Mouse (Mus musculus) adrenal gland, adult 18-20 months (tissue): ENCODE measurements at regions not wholly inside any gene's neighbourhood (a gene's known extent, or its start where the extent isn't known, plus 50 kb on each side); places are given as distances from the start of the nearest gene placed in this dataset.
"Not testable (repeated sequence)": the region's sequence is repeated elsewhere in the genome, so short reads cannot be mapped to it uniquely, and the experiment has no call there.

ENCODE experiments used
- DNase-seq, 2 experiments: peaks; one replicate each; pipeline ENCODE4 v3.0.0; 2021 to 2022; ENCODE audit warnings: low spot score in 2 of 2

DNA sequence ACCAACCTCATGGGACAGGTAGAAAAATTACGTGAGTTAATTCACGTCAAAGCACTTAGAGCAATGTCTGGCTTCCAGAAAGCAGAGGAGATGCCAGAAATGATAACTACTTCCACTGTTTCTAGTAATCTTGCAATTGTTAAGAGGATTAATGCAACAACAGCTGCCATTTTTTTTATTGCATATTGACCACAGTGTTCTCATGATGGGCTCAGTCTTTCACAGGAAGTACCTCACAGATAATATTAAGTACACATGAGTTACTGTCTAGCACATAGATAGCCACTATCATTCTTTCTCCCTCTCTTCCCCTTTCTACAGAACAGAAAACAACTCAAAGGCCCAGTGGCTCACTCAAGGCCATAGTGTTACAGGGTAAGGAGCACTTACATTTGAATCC is 104.8 kb upstream of the Abca1 start:
- DNase-seq = no peak

DNA sequence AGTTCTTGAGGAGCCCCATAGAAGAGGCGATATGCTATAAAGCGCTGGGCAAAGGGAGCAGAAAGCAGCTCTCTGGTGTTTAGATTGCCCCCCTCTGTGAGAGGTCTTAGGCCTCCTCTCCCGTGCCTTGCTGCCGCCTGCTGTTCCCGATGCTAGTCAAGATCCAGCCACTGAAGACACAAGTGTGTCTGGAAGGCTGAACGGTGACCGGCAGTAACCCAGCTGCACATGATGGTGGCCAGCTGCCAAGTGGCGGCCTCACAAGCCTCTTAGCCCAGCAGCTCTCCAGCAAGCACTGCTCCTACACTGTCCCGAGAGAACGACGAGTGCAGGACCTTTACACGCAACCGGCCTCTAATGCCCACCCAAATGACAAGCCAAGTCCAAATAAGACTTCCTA is 104.1 kb upstream of the Abca1 start:
- peak; percentile 77 to 82 for DNase-seq

DNA sequence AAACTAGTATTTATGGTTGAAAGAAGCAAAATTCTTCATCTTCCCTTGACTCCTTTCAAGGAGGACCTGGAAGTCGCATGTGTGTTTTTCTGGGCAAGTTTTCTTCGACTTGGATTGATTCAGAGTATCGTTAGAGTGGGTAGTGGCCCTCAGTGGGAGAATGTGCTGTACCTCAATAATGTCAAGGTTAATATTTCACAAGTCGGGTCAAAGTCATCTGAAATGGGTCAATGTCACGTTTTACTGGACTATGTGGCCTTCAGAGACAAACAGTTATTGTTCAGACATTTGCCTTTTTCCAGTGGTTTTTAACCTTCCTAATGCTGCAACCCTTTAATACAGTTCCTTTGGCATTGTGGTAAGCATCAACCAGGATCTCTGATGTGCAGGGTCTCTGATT is 102.8 kb upstream of the Abca1 start:
- peak in 1 of 2 experiments; percentile 30 for DNase-seq

DNA sequence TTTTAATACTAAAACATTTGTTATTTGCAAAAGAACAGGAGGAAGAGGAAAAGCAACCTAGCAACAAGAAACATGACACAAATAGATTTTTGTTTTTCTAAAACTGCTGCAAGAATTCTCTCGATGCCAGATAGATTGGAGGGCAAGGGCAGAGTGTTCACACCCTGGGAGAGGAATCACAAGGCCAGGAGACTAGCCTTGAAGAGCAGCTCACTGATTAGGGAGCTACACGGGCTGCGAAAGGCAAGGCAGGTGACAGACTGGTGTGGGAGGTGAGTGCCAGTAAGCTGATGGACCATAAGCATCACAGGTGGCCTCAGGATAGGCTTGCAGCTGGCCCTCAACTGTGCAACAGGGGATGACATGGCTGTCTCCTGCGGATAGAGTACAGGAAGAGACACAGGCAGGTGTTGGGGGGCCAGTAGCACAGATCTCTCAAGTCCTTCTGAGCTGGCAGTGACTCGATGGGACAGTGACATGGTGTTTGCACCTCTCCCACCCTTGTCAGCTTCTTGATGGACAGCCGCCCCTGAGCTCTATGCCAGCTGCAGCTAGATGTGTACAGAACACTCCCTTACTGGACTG is 102.0 kb upstream of the Abca1 start:
- DNase-seq = peak in 1 of 2 experiments; percentile 44

DNA sequence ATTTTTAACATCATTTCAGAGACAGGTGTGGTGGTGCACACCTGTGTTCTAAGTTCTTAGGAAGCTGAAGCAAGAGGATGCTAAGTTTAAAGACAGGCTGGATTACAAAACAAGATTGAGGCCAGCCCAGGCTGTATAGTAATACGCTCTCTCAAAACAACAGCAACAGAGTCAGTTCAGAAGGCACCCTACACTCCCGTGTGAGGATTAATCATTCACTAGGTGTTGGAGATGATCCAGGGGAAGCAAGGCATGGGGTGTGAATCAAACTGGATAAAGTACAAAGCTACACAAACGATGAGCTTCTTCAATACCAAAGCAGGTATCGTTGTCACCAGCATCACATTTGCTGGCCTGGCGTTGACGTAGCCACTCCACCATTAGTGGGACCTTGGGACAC is 99.3 kb upstream of the Abca1 start:
- no peak for DNase-seq

DNA sequence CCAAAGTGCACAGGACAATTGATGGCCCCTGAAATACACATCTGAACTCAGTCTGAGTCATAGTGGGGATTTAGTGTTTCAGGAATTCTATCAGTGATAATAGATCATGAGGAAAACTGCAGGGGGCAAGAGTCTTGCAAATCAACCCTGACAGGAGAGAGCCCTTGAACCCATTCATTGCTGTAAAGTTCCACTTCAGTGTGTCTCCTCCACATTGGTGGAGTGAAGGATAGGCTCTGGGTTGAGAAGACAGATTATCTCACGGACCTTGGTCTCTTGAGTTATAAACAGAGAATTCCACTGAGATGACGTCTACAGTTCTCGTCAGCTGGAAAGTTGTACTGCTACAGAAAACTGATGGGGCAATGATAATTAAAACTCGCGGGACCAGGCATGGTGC is 97.3 kb upstream of the Abca1 start:
- no peak for DNase-seq

DNA sequence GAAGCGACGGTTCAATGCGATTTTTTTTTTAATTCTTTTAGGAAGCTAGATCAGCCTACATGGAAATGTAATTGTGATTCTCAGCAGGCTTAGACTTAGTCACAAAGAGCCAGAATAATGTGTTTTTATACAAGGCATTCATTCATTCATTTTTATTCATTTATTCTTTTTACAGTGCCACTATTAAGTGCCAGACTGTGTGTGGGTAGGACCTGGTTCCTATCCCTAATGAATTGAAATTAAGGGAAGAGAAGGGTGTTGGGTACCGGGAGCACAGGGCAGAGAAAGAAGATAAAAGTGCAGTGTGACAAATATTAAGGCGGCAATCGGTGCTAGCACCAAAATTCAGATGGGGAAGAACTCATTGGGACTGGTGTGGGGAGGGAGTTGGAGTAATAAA is 94.8 kb upstream of the Abca1 start:
- no peak for DNase-seq

DNA sequence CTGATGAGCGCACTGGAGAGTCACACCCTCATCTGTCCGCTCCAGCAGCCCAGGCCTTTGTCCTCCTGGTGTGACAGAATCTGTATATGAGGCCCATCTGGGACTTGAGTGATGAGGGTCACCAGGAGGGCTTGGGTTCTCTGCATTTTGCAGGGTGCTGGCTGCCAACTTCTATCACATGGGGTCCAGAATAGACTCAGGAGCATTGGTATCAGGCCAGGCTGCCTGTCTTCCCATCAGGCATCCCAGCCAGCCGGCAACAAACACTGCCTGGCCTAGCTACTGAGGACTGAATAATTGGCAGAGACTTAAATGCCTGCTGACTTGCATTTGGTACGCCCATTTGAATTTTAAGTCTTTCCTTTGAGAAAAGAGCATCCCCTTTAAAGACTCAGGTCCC is 94.0 kb upstream of the Abca1 start:
- no peak for DNase-seq

DNA sequence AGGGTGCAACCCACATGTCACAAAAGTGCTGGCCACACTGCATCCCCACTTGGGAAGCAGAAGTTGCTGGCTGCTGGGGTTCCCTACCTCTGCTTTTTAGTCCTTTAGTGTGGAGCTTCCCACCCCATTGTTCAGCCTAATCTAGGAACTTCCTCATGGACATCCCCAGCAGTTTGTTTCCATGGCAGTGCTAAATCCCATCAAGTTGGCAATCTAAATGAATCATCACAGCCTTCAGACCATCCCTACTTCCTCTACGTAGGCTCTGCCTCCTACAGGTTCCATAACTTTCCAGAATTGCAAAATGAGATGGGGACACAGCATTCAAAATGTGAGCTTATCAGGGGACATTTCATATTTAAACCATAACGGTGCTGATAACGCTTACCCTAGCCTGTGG is 90.6 kb upstream of the Abca1 start:
- DNase-seq = no peak

DNA sequence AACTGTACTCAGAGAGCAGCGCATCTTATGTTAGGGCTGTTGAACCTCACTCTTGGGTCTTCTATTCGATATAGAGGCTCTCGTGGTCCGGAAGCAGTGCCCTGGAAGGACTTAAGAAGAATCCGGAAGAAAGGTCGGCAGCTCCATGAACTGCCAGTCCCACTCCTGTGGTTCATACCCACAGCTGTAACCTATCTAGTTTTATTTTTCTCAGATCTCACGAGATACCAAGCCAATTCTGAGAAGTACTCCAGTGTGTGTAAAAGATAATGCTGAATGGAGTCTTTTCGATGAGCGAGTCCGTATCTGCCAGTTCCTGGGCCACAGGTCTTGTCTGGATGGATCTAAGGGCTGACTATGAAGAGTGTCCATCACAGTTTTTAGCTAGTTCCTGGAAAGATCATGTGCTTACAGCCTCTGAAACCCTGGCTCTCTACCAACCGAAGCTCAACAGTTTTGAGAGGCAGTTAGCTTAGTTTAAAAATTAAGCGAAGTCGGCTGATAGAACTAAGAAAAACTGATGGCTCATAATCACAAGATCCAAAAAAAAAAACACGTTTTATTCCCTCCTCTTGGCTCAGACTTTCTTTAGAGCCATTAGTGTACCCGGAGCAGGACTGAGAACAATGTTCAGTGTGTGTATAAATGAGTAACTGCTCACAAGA is 86.5 kb upstream of the Abca1 start:
- DNase-seq = no peak

DNA sequence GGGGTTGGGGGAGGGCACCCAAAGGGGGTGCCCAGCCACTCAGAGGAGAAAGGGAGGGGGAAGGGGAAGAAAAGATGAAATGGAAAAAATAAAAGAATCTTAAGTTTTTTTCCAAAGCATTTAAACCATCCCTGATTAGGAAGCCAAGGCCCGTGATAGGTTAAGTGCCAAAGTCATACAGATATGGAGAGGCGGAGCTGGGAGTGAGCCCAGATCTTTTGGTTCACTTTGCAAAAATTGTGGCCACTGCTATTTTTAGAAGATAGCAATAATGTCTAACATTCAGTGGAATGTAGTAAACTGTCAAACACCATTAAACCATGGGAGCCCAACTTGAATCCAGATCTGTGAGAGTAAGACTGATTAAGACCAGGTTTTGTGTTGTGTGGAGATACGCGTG is 85.9 kb upstream of the Abca1 start:
- DNase-seq = no peak

DNA sequence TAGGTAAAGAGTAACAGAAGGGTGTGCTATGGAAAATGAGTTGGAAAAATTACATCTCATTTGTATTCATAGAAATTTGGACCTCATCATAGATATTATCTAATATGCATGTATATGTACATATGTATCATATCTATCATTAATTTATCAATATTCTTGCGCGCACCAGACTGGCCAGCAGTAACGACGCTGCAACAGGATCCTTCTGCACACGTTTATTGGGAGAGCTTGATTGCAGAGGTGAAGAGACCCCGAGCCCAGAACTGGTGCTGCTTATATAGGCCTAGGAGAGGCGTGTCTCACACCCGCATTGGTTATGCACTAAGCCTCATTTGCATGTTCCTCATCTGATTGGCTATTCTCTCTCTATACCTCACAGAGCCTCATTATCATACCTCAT is 83.8 kb upstream of the Abca1 start:
- DNase-seq = not testable (repeated sequence)

DNA sequence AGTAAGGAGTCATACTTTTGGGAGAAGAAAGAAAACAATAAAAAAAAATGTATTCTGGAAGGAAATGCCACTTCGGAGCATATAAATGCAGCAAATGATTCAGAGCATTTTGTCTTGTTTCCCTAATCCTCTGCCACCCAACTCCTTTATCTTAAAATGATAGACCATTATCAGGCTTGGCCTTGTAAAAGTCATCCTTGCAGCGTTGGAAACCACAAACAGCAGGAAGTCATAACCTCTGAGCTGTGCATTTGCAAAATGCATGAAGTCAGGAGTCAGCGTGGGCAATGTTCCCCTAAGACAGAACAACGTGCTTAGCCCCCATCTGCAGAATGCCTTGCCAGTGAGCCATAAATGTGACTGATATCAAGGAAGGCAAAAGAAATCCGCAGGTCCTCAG is 80.2 kb upstream of the Abca1 start:
- no peak for DNase-seq

DNA sequence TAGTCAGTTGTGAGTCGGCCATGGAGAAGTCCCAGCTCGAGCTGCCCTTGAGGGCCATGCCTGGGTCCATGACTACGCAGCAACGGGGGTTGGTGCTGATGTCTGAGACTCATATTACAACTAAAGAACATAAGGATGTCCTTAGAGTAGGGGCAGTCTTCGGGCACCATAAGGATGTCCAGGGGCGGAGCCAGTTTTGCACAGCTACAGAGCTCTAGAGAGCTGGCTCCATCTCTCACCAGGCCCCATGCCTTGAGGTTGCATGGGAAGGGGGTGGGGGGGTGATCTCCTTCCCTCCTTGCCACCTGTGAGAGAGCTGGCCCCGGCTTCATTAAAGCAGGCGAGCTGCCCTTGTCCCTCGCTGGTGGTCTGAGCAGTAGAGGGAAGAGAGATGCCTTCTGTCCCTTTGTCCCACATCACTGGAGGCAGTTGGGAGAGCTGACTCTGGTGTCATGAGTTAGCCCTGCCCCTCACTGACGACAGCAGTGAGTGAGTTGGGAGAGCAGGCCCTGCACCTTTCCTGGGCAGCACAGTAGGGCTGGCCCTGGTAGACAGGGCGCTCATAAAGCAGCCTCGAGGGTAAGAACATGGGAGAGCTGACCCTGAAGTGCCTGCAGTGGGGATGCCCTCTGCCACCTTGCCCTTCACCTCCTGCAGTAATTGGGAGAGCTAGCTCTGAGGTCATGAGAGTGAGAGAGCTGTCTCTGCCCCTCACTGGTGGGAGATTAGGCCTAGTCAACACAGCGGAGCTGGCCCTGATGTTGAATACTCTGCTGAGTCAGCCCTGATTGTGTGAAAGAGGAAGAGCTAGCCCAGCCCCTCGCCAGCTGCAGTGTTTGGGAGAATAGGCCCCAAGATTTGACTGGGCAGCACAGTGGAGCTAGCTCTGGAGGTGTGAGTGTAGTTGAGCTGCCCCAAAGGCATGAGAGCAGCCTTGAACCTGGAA is 78.9 kb upstream of the Abca1 start:
- no peak for DNase-seq

DNA sequence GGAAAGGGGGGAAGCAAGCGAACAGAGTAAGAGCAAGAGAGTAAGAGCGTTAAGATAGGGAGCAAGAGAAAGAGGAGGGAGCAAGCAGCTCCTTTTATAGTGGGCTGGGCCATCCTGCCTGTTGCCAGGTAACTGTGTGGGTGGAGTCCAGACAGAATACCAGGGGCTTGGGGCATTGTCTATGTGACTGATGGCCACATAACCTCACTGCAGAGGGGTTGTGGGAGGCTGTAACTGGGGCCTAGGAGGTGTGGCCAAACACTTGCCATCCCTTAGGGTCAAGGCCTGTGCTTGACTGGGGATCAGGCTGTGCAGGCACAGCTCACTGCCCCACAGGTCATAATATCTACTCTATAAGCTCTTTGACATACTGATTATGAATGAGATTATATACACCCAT is 76.2 kb upstream of the Abca1 start:
- DNase-seq = no peak

DNA sequence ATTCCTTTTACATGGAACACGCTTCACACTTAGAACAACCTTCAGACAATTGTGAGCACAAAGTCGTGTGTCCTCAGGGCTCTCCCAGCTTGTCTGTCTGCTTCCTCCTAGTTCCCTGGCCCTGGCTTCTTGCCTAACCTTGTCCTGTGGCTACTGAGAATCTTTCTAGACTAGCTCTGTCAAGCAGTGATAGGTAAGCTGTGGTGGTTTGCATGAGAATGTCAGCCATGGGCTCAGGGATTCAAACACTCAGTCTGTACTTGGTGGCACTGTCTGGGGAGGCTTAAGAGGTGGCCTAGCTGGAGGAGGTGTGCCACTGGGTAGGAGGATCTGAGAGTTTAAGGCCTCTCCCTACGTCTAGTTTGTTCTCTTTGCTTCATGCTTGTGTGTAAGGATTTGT is 72.7 kb upstream of the Abca1 start:
- DNase-seq = no peak

DNA sequence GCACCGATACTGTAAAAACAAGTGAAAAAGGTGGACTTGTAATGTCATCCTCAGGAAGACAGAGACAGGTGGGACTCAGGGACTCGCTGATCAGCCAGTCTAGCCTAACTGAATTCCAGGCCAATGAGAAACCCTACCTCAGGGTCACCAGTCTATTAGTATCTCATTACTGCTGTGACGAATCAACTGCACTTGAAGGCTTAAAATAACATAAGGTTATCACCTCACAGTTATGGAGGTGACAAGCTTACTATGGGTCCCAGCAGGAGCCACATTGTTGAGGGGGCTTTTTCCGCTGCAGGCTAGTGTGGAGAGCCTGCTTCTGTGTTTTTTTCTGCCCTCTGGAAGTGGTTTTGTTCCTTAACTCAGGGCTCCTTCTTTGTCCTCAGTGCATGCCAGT is 72.2 kb upstream of the Abca1 start:
- no peak for DNase-seq

DNA sequence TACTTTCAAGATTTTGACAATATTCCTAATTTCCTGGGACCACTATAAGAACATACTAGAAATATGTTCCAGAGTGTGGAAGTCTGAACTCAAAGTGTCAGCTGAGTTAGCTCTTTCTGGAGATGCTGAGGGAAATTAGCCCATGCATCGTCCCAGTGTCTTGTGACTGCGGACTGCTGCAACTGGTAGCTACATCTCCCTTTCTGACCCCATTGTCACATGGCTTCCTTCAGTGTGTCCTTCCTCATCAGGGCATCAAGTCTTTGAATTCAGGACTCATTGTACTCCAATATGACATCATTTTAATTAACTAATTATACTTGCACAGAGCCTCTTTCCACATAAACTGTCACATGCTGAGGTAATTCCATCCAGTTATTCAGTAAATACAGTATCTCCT is 71.4 kb upstream of the Abca1 start:
- no peak for DNase-seq

DNA sequence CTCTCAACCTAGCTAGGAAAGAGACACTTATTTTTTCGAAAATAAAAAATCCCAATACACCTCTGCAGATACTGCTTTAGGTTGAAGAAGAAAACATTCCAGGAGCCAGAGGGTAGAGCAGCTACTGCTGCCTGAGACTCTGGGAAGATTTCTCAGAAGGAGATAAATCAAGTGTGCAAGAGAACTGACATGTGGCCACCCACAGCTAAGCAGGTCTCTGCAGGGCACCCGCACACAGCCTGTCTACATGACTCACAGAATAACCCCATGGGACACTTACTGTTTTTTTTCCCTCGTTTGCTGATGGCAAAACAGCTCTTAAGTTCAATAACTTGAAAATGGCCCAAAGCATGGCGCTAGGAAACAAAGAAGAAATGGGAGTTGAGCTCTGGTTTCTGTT is 68.7 kb upstream of the Abca1 start:
- no peak for DNase-seq

DNA sequence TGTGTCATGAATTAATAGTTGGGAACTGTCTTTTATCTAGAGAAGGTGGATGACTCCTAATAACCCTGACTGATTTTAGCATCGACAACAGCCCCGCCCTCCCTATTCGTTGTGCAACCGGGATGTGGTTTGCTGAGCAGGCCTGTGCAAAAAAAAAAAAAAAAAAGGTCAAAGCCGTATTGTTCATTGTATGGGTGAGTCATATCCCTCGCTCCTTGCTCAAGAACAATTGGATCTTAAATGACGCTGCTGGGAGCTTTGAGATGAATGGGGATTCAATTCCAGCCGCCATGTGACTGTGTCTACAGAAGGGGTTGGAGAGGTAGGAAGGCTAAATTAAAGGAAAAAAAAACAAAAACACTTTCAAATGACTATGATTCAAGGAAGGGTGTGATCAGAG is 68.1 kb upstream of the Abca1 start:
- peak in 1 of 2 experiments; percentile 44 for DNase-seq

DNA sequence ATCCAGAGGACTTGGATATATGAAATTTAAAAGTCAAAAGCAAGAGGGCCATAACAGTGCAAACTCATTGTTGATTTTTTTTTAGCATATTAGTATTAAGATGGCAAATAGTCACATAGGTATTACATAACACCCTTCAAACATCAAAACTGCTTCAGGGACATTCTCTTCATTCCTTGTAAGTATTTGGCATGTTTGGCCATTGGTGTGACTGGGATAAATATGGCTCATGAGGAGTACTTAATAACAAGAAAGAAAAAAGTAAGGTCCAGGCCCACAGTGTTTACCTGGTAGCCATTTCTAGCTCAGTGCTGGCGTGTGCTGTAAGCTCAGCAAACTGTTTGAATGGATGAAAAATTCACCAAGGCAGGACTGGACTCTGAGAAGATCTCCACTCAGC is 67.4 kb upstream of the Abca1 start:
- DNase-seq = no peak

DNA sequence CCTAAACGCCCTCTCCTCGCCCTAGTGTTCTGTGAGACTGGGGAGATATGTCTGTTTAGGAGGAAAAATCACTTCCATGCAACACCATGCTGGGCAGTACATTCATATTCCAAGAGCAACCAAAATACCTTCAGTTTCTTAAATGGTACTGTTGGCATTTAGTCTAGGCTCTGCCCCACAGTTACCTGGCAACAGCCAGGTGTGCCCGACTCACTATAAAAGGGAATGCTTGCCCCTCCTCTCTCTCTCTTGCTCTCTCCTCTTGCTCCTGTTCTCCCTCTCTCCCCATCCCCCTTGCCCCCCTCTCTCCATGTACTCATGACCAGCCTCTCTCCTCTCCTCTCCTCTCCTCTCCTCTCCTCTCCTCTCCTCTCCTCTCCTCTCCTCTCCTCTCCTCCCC is 66.7 kb upstream of the Abca1 start:
- DNase-seq = no peak
